Mouse (Mus musculus) erythroblast, embryonic 14.5 days (primary cell): ENCODE data around the gene Pigx. TPM values are rescaled to one million over a fixed set of nuclear protein-coding genes. Genes with fewer than 3 reads are reported as not detected.

Experiments used
- H3K27me3 ChIP-seq: 2 replicates; pipeline ENCODE4 v1.6.1; 2012; ENCODE audit warnings: inconsistent platforms; ENCODE audit not compliant: control insufficient read depth
- H3K36me3 ChIP-seq: 2 replicates; pipeline ENCODE4 v1.6.1; 2012; ENCODE audit warnings: mild to moderate bottlenecking, inconsistent platforms; ENCODE audit not compliant: control insufficient read depth
- H3K4me1 ChIP-seq: 2 replicates; pipeline ENCODE4 v1.6.1; 2012; ENCODE audit warnings: inconsistent platforms; ENCODE audit not compliant: control insufficient read depth
- H3K4me3 ChIP-seq: replicated peaks from 2 replicates; pipeline ENCODE3; 2012; ENCODE audit warnings: moderate library complexity, mild to moderate bottlenecking, inconsistent platforms
- H3K9me3 ChIP-seq: 2 replicates; pipeline ENCODE4 v1.6.1; 2012; ENCODE audit warnings: low read length, inconsistent platforms, mixed read lengths; ENCODE audit not compliant: control insufficient read depth
- GATA1 ChIP-seq: IDR thresholded peaks from 2 replicates; pipeline ENCODE4 v1.6.1; 2012; ENCODE audit warnings: low read length, inconsistent platforms, mixed read lengths
- TAL1 ChIP-seq: IDR thresholded peaks from 3 replicates; pipeline ENCODE4 v1.6.1; 2012; ENCODE audit warnings: low read length, inconsistent platforms, mixed read lengths
- polyA plus RNA-seq: library from polyadenylated mRNA; stranded (reverse); fragments of >175 nt; gene quantifications from 2 replicates; pipeline ENCODE4 v1.2.3, GENCODE M21; 2012

Pigx gene
- polyA plus RNA-seq, 1 experiment, result 0.18 TPM

GRCm38 (mm10) chr16:32129449-32130189 lies 30.1 kb upstream of the Pigx start:
- Histone ChIP-seq H3K4me1 (peaks cover 19% of the 10 kb centered on the region), H3K27me3 (0 out of 2 replicates have a peak, but pooled peaks cover 2% of the 10 kb centered on the region), H3K4me3 (peak overlapping the region; percentile 67), H3K9me3 (no peaks in the 10 kb centered on the region), H3K36me3 (no peaks in the 10 kb centered on the region)
- TF ChIP-seq TAL1, result no peak
- no peak for TF ChIP-seq GATA1

- H3K9me3 ChIP-seq, result no peaks in the 10 kb centered on the region
- TF ChIP-seq GATA1, result no peak
- TF ChIP-seq TAL1, result no peak
- no peaks in the 10 kb centered on the region for H3K36me3 ChIP-seq
- H3K27me3 ChIP-seq, result 0 out of 2 replicates have a peak, but pooled peaks cover 2% of the 10 kb centered on the region
- H3K4me3 ChIP-seq, result no peak overlapping the region
- H3K4me1 ChIP-seq, result peaks cover 19% of the 10 kb centered on the region
Measured at GRCm38 (mm10) chr16:32127046-32127445, 27.5 kb upstream of the Pigx start.

GRCm38 (mm10) chr16:32125364-32125763 lies 25.8 kb upstream of the Pigx start:
- peaks cover 11% of the 10 kb centered on the region for H3K4me1 ChIP-seq
- H3K27me3 ChIP-seq, result 0 out of 2 replicates have a peak, but pooled peaks cover 2% of the 10 kb centered on the region
- H3K4me3 ChIP-seq, result no peak overlapping the region
- H3K36me3 ChIP-seq, result no peaks in the 10 kb centered on the region
- TF ChIP-seq TAL1 (no peak), GATA1 (no peak)
- no peaks in the 10 kb centered on the region for H3K9me3 ChIP-seq

- peaks cover 5% of the 10 kb centered on the region for H3K4me1 ChIP-seq
- 0 out of 2 replicates have a peak, but pooled peaks cover 2% of the 10 kb centered on the region for H3K27me3 ChIP-seq
- no peak overlapping the region for H3K4me3 ChIP-seq
- H3K9me3 ChIP-seq, result no peaks in the 10 kb centered on the region
- TF ChIP-seq TAL1 (no peak), GATA1 (no peak)
- H3K36me3 ChIP-seq, result no peaks in the 10 kb centered on the region
Measured at GRCm38 (mm10) chr16:32124444-32125335, 25.1 kb upstream of the Pigx start.

GRCm38 (mm10) chr16:32124020-32124419 lies 24.5 kb upstream of the Pigx start:
- no peak overlapping the region for H3K4me3 ChIP-seq
- TF ChIP-seq TAL1 (no peak), GATA1 (no peak)
- H3K36me3 ChIP-seq, result no peaks in the 10 kb centered on the region

GRCm38 (mm10) chr16:32120454-32120853 lies 20.9 kb upstream of the Pigx start:
- H3K9me3 ChIP-seq, result no peaks in the 10 kb centered on the region
- TF ChIP-seq TAL1, result no peak
- TF ChIP-seq GATA1, result no peak
- H3K27me3 ChIP-seq, result 0 out of 2 replicates have a peak, but pooled peaks cover 2% of the 10 kb centered on the region
- H3K36me3 ChIP-seq, result no peaks in the 10 kb centered on the region
- H3K4me1 ChIP-seq, result peaks cover 11% of the 10 kb centered on the region
- no peak overlapping the region for H3K4me3 ChIP-seq

More at GRCm38 (mm10) chr16:32124020-32124419, 24.5 kb upstream of the Pigx start:
- no peaks in the 10 kb centered on the region for H3K9me3 ChIP-seq
- no peaks in the 10 kb centered on the region for H3K4me1 ChIP-seq
- 0 out of 2 replicates have a peak, but pooled peaks cover 2% of the 10 kb centered on the region for H3K27me3 ChIP-seq

- H3K9me3 ChIP-seq, result no peaks in the 10 kb centered on the region
- no peaks in the 10 kb centered on the region for H3K36me3 ChIP-seq
- H3K4me1 ChIP-seq, result peaks cover 38% of the 10 kb centered on the region
- no peak for TF ChIP-seq TAL1
- TF ChIP-seq GATA1, result no peak
- no peaks in the 10 kb centered on the region for H3K27me3 ChIP-seq
- H3K4me3 ChIP-seq, result no peak overlapping the region
Measured at GRCm38 (mm10) chr16:32116186-32116585, 16.6 kb upstream of the Pigx start.

GRCm38 (mm10) chr16:32115781-32116180 lies 16.2 kb upstream of the Pigx start:
- H3K4me3 ChIP-seq, result no peak overlapping the region
- TF ChIP-seq TAL1, result no peak
- no peak for TF ChIP-seq GATA1
- H3K4me1 ChIP-seq, result peaks cover 38% of the 10 kb centered on the region
- no peaks in the 10 kb centered on the region for H3K36me3 ChIP-seq
- no peaks in the 10 kb centered on the region for H3K27me3 ChIP-seq
- no peaks in the 10 kb centered on the region for H3K9me3 ChIP-seq
